Mouse (Mus musculus) ES-Bruce4 (cell line): ENCODE data around the gene Tekt3.

ENCODE experiments used
- CTCF ChIP-seq: IDR thresholded peaks from one replicate; pipeline ENCODE4 v1.8.1; 2011; ENCODE audit warnings: low read depth, low read length
- EP300 ChIP-seq: IDR thresholded peaks from 2 replicates; pipeline ENCODE4 v1.6.1; 2011; ENCODE audit warnings: low read depth, low read length; ENCODE audit not compliant: insufficient read depth
- POLR2A ChIP-seq: IDR thresholded peaks from one replicate; pipeline ENCODE4 v1.8.1; 2011; ENCODE audit warnings: low read length; ENCODE audit not compliant: insufficient read depth

GRCm38 (mm10) chr11:63055596-63055995, 5.9 kb upstream of the Tekt3 start:
- TF ChIP-seq CTCF, result no peak
- no peak for TF ChIP-seq POLR2A
- TF ChIP-seq EP300, result no peak
